13 mouse cellular contexts compared by ENCODE assay signal in the genomic region with DNA sequence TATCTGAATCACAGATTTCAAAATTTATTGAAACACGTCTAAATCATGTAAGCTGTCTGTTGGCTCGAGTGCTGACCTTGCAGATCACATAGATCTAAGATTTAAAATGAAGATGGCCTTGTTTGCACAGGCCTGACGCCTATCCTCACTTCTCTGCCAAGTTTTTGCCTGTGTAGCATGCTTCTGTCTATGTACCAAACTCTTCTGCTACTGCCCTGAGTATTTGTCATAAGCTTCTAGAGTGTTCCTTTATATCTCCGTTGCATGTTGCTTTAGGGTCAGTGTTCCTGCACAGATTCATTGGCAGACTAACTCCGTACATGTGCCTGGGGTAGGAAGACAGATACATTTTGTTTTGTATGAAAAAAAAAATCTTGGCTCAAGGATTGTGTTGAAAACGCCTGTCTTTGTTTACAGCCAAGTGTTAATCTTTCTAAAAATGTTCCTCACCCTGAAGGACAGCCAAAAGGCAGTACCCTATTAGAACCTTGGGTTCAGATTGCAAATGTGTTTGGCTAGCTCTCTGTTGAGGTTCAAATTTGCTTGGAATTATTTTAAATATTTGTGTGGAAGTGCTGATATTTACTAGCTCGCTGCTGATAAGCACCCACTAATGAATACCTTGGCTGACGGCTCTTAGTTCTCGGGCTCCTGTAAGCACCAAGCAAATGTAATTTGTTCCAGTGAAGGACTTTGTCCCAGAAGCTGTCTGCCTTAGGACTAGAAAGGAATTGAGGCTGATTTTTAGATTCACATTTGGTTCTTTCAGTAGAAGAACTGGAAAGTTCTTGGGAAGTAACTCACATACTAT.
DNase-seq lines count a peak whose midpoint lies in the region; ATAC-seq and TF ChIP-seq lines count a peak whose summit lies in the region.
"Had no signal": no experiment of that assay in that cellular context is flagged by ENCODE, and none has a peak within 500 bp of the region (broad histone marks: within the 10 kb centered on the region; RNA-seq: fewer than 3 reads in every experiment).

No protein-coding gene starts in this region.

- no peaks in the 10 kb centered on the region for H3K27me3 ChIP-seq in forebrain, embryonic 16.5 days (replicated peaks; ENCODE audit: control insufficient read depth, insufficient read depth, low read length)
- H3K27me3 ChIP-seq in forebrain, postnatal 0 days (ENCODE audit: insufficient read depth, low read length): no peaks in the 10 kb centered on the region
- H3K27me3 ChIP-seq in liver, adult 2 months (ENCODE audit: control insufficient read depth, insufficient read depth, low read length): no peaks in the 10 kb centered on the region
- H3K27me3 ChIP-seq in intestine, embryonic 15.5 days (replicated peaks): no peaks in the 10 kb centered on the region
- H3K27me3 ChIP-seq: forebrain, embryonic 15.5 days; limb, embryonic 15.5 days had no signal

- no peak overlapping the region for H3K27ac ChIP-seq in forebrain, embryonic 16.5 days (ENCODE audit: low read length)
- no peak overlapping the region for H3K27ac ChIP-seq in forebrain, postnatal 0 days (ENCODE audit: low read depth, low read length)
- H3K27ac ChIP-seq in liver, adult 2 months (replicated peaks; ENCODE audit: insufficient read depth, low read depth, low read length): peak overlapping the region; percentile 89
- peak overlapping the region; percentile 44 for H3K27ac ChIP-seq in intestine, embryonic 15.5 days
- H3K27ac ChIP-seq: forebrain, embryonic 15.5 days; limb, embryonic 15.5 days had no signal

- H3K9ac ChIP-seq in forebrain, embryonic 16.5 days (replicated peaks; ENCODE audit: low read depth, low read length): no peak overlapping the region
- H3K9ac ChIP-seq in forebrain, postnatal 0 days: no peak overlapping the region
- peak overlapping the region; percentile 30 for H3K9ac ChIP-seq in liver, adult 2 months (ENCODE audit: low read depth, low read length)
- H3K9ac ChIP-seq in intestine, embryonic 15.5 days: no peak overlapping the region
- H3K9ac ChIP-seq: forebrain, embryonic 15.5 days; limb, embryonic 15.5 days had no signal

- peaks cover 4% of the 10 kb centered on the region for H3K4me1 ChIP-seq in forebrain, embryonic 16.5 days (replicated peaks; ENCODE audit: control insufficient read depth, insufficient read depth, low read length)
- no peaks in the 10 kb centered on the region for H3K4me1 ChIP-seq in forebrain, postnatal 0 days (ENCODE audit: insufficient read depth)
- H3K4me1 ChIP-seq in liver, adult 2 months (ENCODE audit: control insufficient read depth, insufficient read depth, low read length): peaks cover 26% of the 10 kb centered on the region
- H3K4me1 ChIP-seq in intestine, embryonic 15.5 days (replicated peaks): no peaks in the 10 kb centered on the region

- DNase-seq in forebrain, postnatal 0 days: no peak
- peak; percentile 89 for DNase-seq in liver, adult 2 months (ENCODE audit: extremely low read depth, low read depth, low spot score)
- no peak for DNase-seq in liver
- peak; percentile 49 for DNase-seq in adrenal gland, postnatal 10 days
- no peak for DNase-seq in embryo, embryonic 9.5 days (ENCODE audit: extremely low spot score)
- DNase-seq: cerebellum, postnatal 36 days; kidney, postnatal 25 days; thymus, postnatal 4 days had no signal

- H3K79me2 ChIP-seq in liver, adult 2 months (ENCODE audit: control insufficient read depth, insufficient read depth, low read length): peaks cover 14% of the 10 kb centered on the region; the same call in 1 of the 2 replicates

- ATAC-seq in forebrain, embryonic 16.5 days: peak; percentile 55
- no peak; the same call in 1 of the 2 replicates for ATAC-seq in forebrain, postnatal 0 days
- peak; percentile 74 for ATAC-seq in intestine, embryonic 15.5 days
- no peak for ATAC-seq in cerebellum, adult (ENCODE audit: insufficient number of reproducible peaks, low FRiP score, low TSS enrichment)
- ATAC-seq: forebrain, embryonic 15.5 days had no signal

- H3K9me3 ChIP-seq in forebrain, embryonic 16.5 days (ENCODE audit: control insufficient read depth, low read length): no peaks in the 10 kb centered on the region
- H3K9me3 ChIP-seq in forebrain, postnatal 0 days (ENCODE audit: low read length): no peaks in the 10 kb centered on the region
- no peaks in the 10 kb centered on the region for H3K9me3 ChIP-seq in intestine, embryonic 15.5 days
- H3K9me3 ChIP-seq: forebrain, embryonic 15.5 days; limb, embryonic 15.5 days had no signal

- no peak for TF ChIP-seq POLR2A in liver, adult 2 months (IDR thresholded peaks at IDR 0.05; ENCODE audit: extremely low read depth, insufficient read depth, low read length)

- no peaks in the 10 kb centered on the region for H3K36me3 ChIP-seq in forebrain, embryonic 16.5 days (ENCODE audit: control insufficient read depth, insufficient read depth)
- H3K36me3 ChIP-seq in forebrain, postnatal 0 days (ENCODE audit: insufficient read depth): no peaks in the 10 kb centered on the region
- H3K36me3 ChIP-seq in liver, adult 2 months (ENCODE audit: control insufficient read depth, insufficient read depth, low read length): no peaks in the 10 kb centered on the region
- no peaks in the 10 kb centered on the region for H3K36me3 ChIP-seq in intestine, embryonic 15.5 days
- H3K36me3 ChIP-seq: forebrain, embryonic 15.5 days; limb, embryonic 15.5 days had no signal

- no peak overlapping the region for H3K4me3 ChIP-seq in forebrain, embryonic 16.5 days (replicated peaks; ENCODE audit: low read length)
- no peak overlapping the region for H3K4me3 ChIP-seq in forebrain, postnatal 0 days (ENCODE audit: low read depth, low read length)
- no peak overlapping the region for H3K4me3 ChIP-seq in liver, adult 2 months (ENCODE audit: insufficient read depth, low read depth, low read length)
- no peak overlapping the region for H3K4me3 ChIP-seq in intestine, embryonic 15.5 days (replicated peaks)
- H3K4me3 ChIP-seq: forebrain, embryonic 15.5 days; limb, embryonic 15.5 days had no signal

- 50% methylated on average over 9 of the region's 9 CpGs for WGBS in forebrain, embryonic 16.5 days
- 43% methylated on average over 9 of the region's 9 CpGs for WGBS in forebrain, postnatal 0 days
- 16% methylated on average over 9 of the region's 9 CpGs for WGBS in liver, adult 2 months
- WGBS in intestine, embryonic 15.5 days: 37% methylated on average over 9 of the region's 9 CpGs

- H3K4me2 ChIP-seq in forebrain, embryonic 16.5 days (ENCODE audit: low read length): no peak overlapping the region
- no peak overlapping the region for H3K4me2 ChIP-seq in forebrain, postnatal 0 days (ENCODE audit: low read depth)
- no peak overlapping the region for H3K4me2 ChIP-seq in intestine, embryonic 15.5 days (replicated peaks)
- H3K4me2 ChIP-seq: forebrain, embryonic 15.5 days; limb, embryonic 15.5 days had no signal

- no peak for TF ChIP-seq CTCF in forebrain, postnatal 0 days (IDR thresholded peaks at IDR 0.05; ENCODE audit: low read depth)
- TF ChIP-seq CTCF in liver, adult 2 months (IDR thresholded peaks at IDR 0.05; ENCODE audit: low read depth, low read length): no peak

Comparison
In these comparisons a context has a peak if more than half of its experiments do, and no peak if none do; other contexts are left out.
1. ATAC-seq: peak in forebrain, embryonic 16.5 days (single experiment) and intestine, embryonic 15.5 days (single experiment); none in forebrain, postnatal 0 days (single experiment) and cerebellum, adult (single experiment).
2. DNase-seq: peak in liver, adult 2 months (single experiment) and adrenal gland, postnatal 10 days (single experiment); none in forebrain, postnatal 0 days (single experiment), liver (single experiment) and embryo, embryonic 9.5 days (single experiment).
3. H3K27ac ChIP-seq: peak in liver, adult 2 months (single experiment) and intestine, embryonic 15.5 days (single experiment); none in forebrain, embryonic 16.5 days (single experiment) and forebrain, postnatal 0 days (single experiment).